Mouse (Mus musculus) thymus, postnatal 25 days (tissue): ENCODE results near the gene Cdkal1.

Experiments used
- DNase-seq: peaks from one replicate; pipeline ENCODE4 v3.0.0; 2022

The Cdkal1 gene

GRCm38 (mm10) chr13:29388918-29389317 lies 466.6 kb downstream of the Cdkal1 start:
- no peak for DNase-seq

GRCm38 (mm10) chr13:29377572-29377971 lies 477.9 kb downstream of the Cdkal1 start:
- no peak for DNase-seq

GRCm38 (mm10) chr13:29371916-29372315 lies 483.6 kb downstream of the Cdkal1 start:
- no peak for DNase-seq

- no peak for DNase-seq
Observed at GRCm38 (mm10) chr13:29371466-29371771, 484.1 kb downstream of the Cdkal1 start.

GRCm38 (mm10) chr13:29370731-29371465 lies 484.6 kb downstream of the Cdkal1 start:
- no peak for DNase-seq

GRCm38 (mm10) chr13:29368806-29369205 lies 486.7 kb downstream of the Cdkal1 start:
- no peak for DNase-seq

GRCm38 (mm10) chr13:29364901-29365625 lies 490.4 kb downstream of the Cdkal1 start:
- no peak for DNase-seq

- DNase-seq = no peak
Observed at GRCm38 (mm10) chr13:29364009-29364408, 491.5 kb downstream of the Cdkal1 start.

GRCm38 (mm10) chr13:29361842-29362241 lies 493.6 kb downstream of the Cdkal1 start:
- DNase-seq = no peak

- DNase-seq = no peak
Observed at GRCm38 (mm10) chr13:29360899-29361298, 494.6 kb downstream of the Cdkal1 start.

GRCm38 (mm10) chr13:29359341-29359740 lies 496.1 kb downstream of the Cdkal1 start:
- no peak for DNase-seq

- DNase-seq = no peak
Observed at GRCm38 (mm10) chr13:29357483-29357882, 498.0 kb downstream of the Cdkal1 start.

- no peak for DNase-seq
Observed at GRCm38 (mm10) chr13:29356158-29356485, 499.4 kb downstream of the Cdkal1 start.

GRCm38 (mm10) chr13:29355484-29356157 lies 499.9 kb downstream of the Cdkal1 start:
- DNase-seq = no peak

- no peak for DNase-seq
Observed at GRCm38 (mm10) chr13:29354943-29355342, 500.5 kb downstream of the Cdkal1 start.

GRCm38 (mm10) chr13:29353888-29354415 lies 501.5 kb downstream of the Cdkal1 start:
- no peak for DNase-seq

- DNase-seq = no peak
Observed at GRCm38 (mm10) chr13:29351023-29351684, 504.3 kb downstream of the Cdkal1 start.

GRCm38 (mm10) chr13:29350004-29350403 lies 505.5 kb downstream of the Cdkal1 start:
- DNase-seq = no peak

- no peak for DNase-seq
Observed at GRCm38 (mm10) chr13:29349386-29349961, 506.0 kb downstream of the Cdkal1 start.

- no peak for DNase-seq
Observed at GRCm38 (mm10) chr13:29348331-29348730, 507.1 kb downstream of the Cdkal1 start.

- no peak for DNase-seq
Observed at GRCm38 (mm10) chr13:29332640-29333412, 522.6 kb downstream of the Cdkal1 start.

- no peak for DNase-seq
Observed at GRCm38 (mm10) chr13:29325946-29326345, 529.5 kb downstream of the Cdkal1 start.
